Mouse (Mus musculus) heart, embryonic 13.5 days (tissue): ENCODE measurements around the gene Tnnc1. TPM values are rescaled to one million over a fixed set of nuclear protein-coding genes. Genes with fewer than 3 reads are reported as not detected.

ENCODE experiments used
- ATAC-seq: fragments of 200-750 bp; cut with Nextera tagmentation; 2 replicates; pipeline ENCODE4 v1.8.0; 2017; ENCODE audit warnings: moderate TSS enrichment; ENCODE audit not compliant: insufficient number of reproducible peaks, low FRiP score, low TSS enrichment; ENCODE audit errors: extremely low read depth
- H3K27ac ChIP-seq: fragments of 300-500 bp; sonication (generic); replicated peaks from 2 replicates; pipeline ENCODE4 v1.5.1; 2015; ENCODE audit warnings: moderate library complexity, mild to moderate bottlenecking, inconsistent platforms
- H3K27me3 ChIP-seq: fragments of 300-500 bp; sonication (generic); replicated peaks from 2 replicates; pipeline ENCODE4 v1.6.1; 2015; ENCODE audit warnings: mild to moderate bottlenecking, inconsistent platforms
- H3K36me3 ChIP-seq: fragments of 300-500 bp; sonication (generic); 2 replicates; pipeline ENCODE4 v1.6.1; 2015; ENCODE audit warnings: mild to moderate bottlenecking, inconsistent platforms
- H3K4me1 ChIP-seq: fragments of 300-500 bp; sonication (generic); 2 replicates; pipeline ENCODE4 v1.6.1; 2015; ENCODE audit warnings: inconsistent platforms
- H3K4me2 ChIP-seq: fragments of 300-500 bp; sonication (generic); 2 replicates; pipeline ENCODE4 v1.6.1; 2015; ENCODE audit warnings: inconsistent platforms, mild to moderate bottlenecking, moderate library complexity
- H3K4me3 ChIP-seq: fragments of 300-500 bp; sonication (generic); 2 replicates; pipeline ENCODE4 v1.5.1; 2015; ENCODE audit warnings: moderate library complexity, mild to moderate bottlenecking, inconsistent platforms
- H3K9ac ChIP-seq: fragments of 300-500 bp; sonication (generic); 2 replicates; pipeline ENCODE4 v1.6.1; 2015; ENCODE audit warnings: inconsistent platforms, mild to moderate bottlenecking, moderate library complexity
- H3K9me3 ChIP-seq: fragments of 300-500 bp; sonication (generic); 2 replicates; pipeline ENCODE4 v1.6.1; 2016; ENCODE audit warnings: inconsistent platforms
- WGBS: fragments of 180-500 bp; shearing (Covaris S2); methylation state at CpG from one replicate; pipeline ENCODE4 v1.1.7; 2015; ENCODE audit warnings: mixed read lengths; 5-methylcytosine and 5-hydroxymethylcytosine counted together
- polyA plus RNA-seq: library from polyadenylated mRNA; unstranded; fragments of >200 nt; fragmentation: Nextera tagmentation; extraction: Ambion mirVana; gene quantifications from 2 replicates; pipeline ENCODE4 v1.2.1, GENCODE M21; 2015

The Tnnc1 gene
- polyA plus RNA-seq, 1 experiment from 2014 or later = 3,442 TPM

DNA sequence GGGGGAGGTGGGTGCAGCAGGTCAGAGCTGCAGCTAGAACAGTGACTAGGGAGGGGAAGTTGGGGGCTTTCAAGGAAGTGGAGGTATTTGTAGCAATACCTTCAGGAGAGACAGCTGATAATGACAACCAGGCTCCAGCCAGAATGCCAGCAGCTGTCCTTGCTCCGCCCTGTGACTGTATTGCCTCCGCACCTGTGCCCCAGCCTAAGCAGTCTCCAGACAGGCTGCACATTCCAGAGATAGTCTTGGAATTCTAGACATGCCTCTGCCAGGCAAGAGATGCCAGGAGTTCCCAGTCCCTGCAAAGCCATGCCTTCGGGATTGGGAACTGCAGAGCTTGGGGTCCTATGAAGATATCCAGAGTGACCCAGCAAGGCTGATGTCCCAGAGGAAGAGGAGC lies 4.4 kb downstream of the Tnnc1 start:
- no peak overlapping the region; the same call in 1 of the 2 replicates for H3K4me3 ChIP-seq
- H3K27me3 ChIP-seq = no peaks in the 10 kb centered on the region
- H3K4me2 ChIP-seq = peak overlapping the region; percentile 82
- peaks cover 67% of the 10 kb centered on the region for H3K4me1 ChIP-seq
- H3K27ac ChIP-seq = peak overlapping the region; percentile 100
- 27% methylated on average over 3 of the region's 3 CpGs for WGBS
- ATAC-seq = no peak
- H3K9me3 ChIP-seq = no peaks in the 10 kb centered on the region
- H3K9ac ChIP-seq = peak overlapping the region; percentile 97
- peaks cover 31% of the 10 kb centered on the region for H3K36me3 ChIP-seq

DNA sequence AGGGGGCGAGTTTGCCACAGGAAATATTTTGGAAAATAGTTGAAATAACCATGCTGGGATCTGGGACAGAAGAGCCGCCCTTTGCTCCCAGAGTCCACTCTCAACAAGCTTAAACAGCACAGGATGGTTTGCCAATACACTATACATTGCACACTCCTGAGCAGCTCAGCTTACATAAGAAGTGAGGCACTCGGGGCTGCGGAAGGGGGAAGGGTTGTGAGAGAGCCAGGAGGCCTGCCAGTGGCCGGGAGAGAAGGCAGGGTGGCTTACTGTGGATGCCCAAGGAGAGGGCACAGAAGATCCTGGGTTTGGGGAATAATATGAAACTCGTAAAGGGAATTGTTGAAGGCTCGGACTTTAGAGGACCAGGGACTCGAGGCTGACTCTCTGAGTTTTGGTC lies 5.8 kb downstream of the Tnnc1 start:
- Histone ChIP-seq H3K9ac (0 out of 2 replicates have a peak overlapping the region, but pooled peaks have one; percentile 59), H3K4me3 (no peak overlapping the region), H3K27me3 (no peaks in the 10 kb centered on the region), H3K4me2 (no peak overlapping the region), H3K27ac (peak overlapping the region; percentile 100), H3K4me1 (peaks cover 70% of the 10 kb centered on the region), H3K9me3 (no peaks in the 10 kb centered on the region), H3K36me3 (peaks cover 31% of the 10 kb centered on the region)
- ATAC-seq = no peak
- 49% methylated on average over 8 of the region's 8 CpGs for WGBS

DNA sequence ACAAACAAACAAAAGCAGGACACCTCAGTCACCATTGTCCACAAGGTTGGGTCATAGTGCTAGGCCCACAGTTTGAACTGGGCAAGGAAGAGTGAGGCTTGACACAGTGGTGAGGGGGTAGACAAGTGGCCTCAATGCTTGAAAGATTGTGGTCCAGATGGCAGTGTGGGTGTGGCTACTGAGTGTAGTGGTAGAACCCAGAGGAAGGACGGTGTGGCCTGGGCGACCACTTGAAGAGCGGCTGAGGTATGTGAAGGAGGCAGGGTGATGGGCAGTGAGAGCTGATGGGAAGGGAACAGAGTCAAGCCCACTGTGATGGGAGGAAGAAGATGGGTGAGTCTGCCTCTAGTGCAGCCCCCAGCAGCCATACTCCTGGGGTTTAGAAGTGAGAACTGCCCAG lies 6.6 kb downstream of the Tnnc1 start:
- H3K4me1 ChIP-seq = peaks cover 70% of the 10 kb centered on the region
- no peak overlapping the region for H3K9ac ChIP-seq
- H3K36me3 ChIP-seq = peaks cover 31% of the 10 kb centered on the region
- no peak for ATAC-seq
- H3K9me3 ChIP-seq = no peaks in the 10 kb centered on the region
- no peak overlapping the region for H3K4me3 ChIP-seq
- no peak overlapping the region for H3K4me2 ChIP-seq
- peak overlapping the region; percentile 100; the same call in 1 of the 2 replicates for H3K27ac ChIP-seq
- 32% methylated on average over 3 of the region's 3 CpGs for WGBS
- no peaks in the 10 kb centered on the region; the same call in 1 of the 2 replicates for H3K27me3 ChIP-seq

GRCm38 (mm10) chr14:31215157-31216002 lies 7.3 kb downstream of the Tnnc1 start:
- Histone ChIP-seq H3K4me2 (peak overlapping the region; percentile 12; the same call in 1 of the 2 replicates), H3K9me3 (no peaks in the 10 kb centered on the region), H3K4me1 (peaks cover 65% of the 10 kb centered on the region), H3K36me3 (peaks cover 24% of the 10 kb centered on the region), H3K9ac (peak overlapping the region; percentile 42), H3K27me3 (no peaks in the 10 kb centered on the region; the same call in 1 of the 2 replicates), H3K4me3 (no peak overlapping the region), H3K27ac (peak overlapping the region; percentile 100; the same call in 1 of the 2 replicates)
- no peak for ATAC-seq
- WGBS = 28% methylated on average over 15 of the region's 15 CpGs

GRCm38 (mm10) chr14:31216846-31217245 lies 8.7 kb downstream of the Tnnc1 start, which contains the start of gene Nisch:
Gene Nisch (minus strand): TSS chr14:31216946.
- peaks cover 57% of the 10 kb centered on the region for H3K4me1 ChIP-seq
- H3K27me3 ChIP-seq = peaks cover 2% of the 10 kb centered on the region; the same call in 1 of the 2 replicates
- peak within 1 kb of the TSS; percentile 54 for H3K4me2 ChIP-seq
- no peaks in the 10 kb centered on the region for H3K9me3 ChIP-seq
- peak within 1 kb of the TSS; percentile 48 for H3K27ac ChIP-seq
- peaks cover 12% of the 10 kb centered on the region for H3K36me3 ChIP-seq
- H3K4me3 ChIP-seq = peak within 1 kb of the TSS; percentile 13; the same call in 1 of the 2 replicates
- ATAC-seq = no peak
- H3K9ac ChIP-seq = peak within 1 kb of the TSS; percentile 75
- WGBS = 74% methylated on average over 2 of the region's 2 CpGs

- peaks cover 4% of the 10 kb centered on the region for H3K36me3 ChIP-seq
- WGBS = 7% methylated on average over 11 of the region's 11 CpGs
- peak; percentile 38; the same call in 1 of the 2 replicates for ATAC-seq
These were observed 9.6 kb downstream of the Tnnc1 start, which contains the start of gene Sema3g for GRCm38 (mm10) chr14:31217666-31218065. Gene Sema3g (plus strand): TSS chr14:31217860.

DNA sequence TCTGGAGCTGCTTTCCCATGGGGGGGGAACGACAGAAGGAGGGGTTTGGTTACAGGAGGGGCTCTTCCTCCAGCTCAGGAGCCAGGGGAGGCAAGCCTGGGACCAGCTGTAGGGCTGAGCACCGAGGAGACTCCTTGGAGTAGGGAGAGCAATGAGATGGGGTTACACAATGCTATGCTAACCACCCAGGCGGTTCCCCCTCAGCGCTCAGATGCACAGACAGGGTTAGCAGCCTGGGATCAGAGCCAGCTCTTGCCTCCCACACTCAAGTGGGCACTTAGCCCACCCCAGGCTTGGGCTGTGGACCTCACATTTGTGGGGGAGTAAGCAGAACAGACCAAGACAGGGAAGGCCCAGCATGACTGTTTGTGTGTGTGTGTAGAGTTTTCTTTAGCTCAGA lies 18.9 kb downstream of the Tnnc1 start:
- Histone ChIP-seq H3K27ac (peak overlapping the region; percentile 68), H3K9me3 (no peaks in the 10 kb centered on the region), H3K27me3 (0 out of 2 replicates have a peak, but pooled peaks cover 4% of the 10 kb centered on the region), H3K4me3 (no peak overlapping the region), H3K36me3 (no peaks in the 10 kb centered on the region), H3K4me1 (peaks cover 73% of the 10 kb centered on the region), H3K9ac (no peak overlapping the region), H3K4me2 (no peak overlapping the region)
- ATAC-seq = peak; percentile 43; the same call in 1 of the 2 replicates
- 38% methylated on average over 4 of the region's 4 CpGs for WGBS

More at GRCm38 (mm10) chr14:31217666-31218065, 9.6 kb downstream of the Tnnc1 start, which contains the start of gene Sema3g:
- H3K9me3 ChIP-seq = no peaks in the 10 kb centered on the region
- peak within 1 kb of the TSS; percentile 48 for H3K27ac ChIP-seq
- H3K27me3 ChIP-seq = peaks cover 7% of the 10 kb centered on the region; the same call in 1 of the 2 replicates
- H3K4me1 ChIP-seq = peaks cover 50% of the 10 kb centered on the region
- H3K4me2 ChIP-seq = peak within 1 kb of the TSS; percentile 54
- H3K9ac ChIP-seq = peak within 1 kb of the TSS; percentile 75
- H3K4me3 ChIP-seq = peak within 1 kb of the TSS; percentile 13; the same call in 1 of the 2 replicates

- WGBS = 51% methylated on average over 6 of the region's 6 CpGs
- Histone ChIP-seq H3K9me3 (no peaks in the 10 kb centered on the region), H3K4me3 (no peak overlapping the region), H3K4me1 (peaks cover 79% of the 10 kb centered on the region), H3K27me3 (no peaks in the 10 kb centered on the region), H3K36me3 (no peaks in the 10 kb centered on the region), H3K27ac (no peak overlapping the region), H3K9ac (no peak overlapping the region), H3K4me2 (no peak overlapping the region)
- no peak for ATAC-seq
These were observed 20.1 kb downstream of the Tnnc1 start for GRCm38 (mm10) chr14:31228234-31228633.

DNA sequence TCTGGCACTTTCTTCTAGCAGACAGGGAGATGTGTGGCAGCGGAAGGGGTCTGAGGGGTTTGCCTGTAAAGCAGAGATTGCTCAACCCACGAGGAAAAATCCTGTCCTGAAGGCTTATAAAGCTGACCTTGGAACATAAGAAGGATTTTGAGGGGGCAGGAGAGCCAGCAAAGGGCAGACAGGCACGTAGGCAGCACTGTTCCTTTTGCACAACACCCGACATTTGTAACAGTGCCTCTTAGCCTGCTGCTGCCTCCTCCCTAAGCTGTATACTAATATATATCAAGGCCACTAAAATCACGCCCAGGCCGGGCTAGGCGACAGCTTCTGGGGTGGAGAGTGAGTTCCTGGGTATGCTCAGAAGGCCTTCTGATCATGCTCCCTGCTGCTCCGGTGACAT lies 22.3 kb downstream of the Tnnc1 start:
- H3K9ac ChIP-seq = 0 out of 2 replicates have a peak overlapping the region, but pooled peaks have one; percentile 21
- no peak for ATAC-seq
- peaks cover 78% of the 10 kb centered on the region for H3K4me1 ChIP-seq
- no peaks in the 10 kb centered on the region for H3K9me3 ChIP-seq
- peak overlapping the region; percentile 41 for H3K27ac ChIP-seq
- no peaks in the 10 kb centered on the region for H3K36me3 ChIP-seq
- WGBS = 45% methylated on average over 8 of the region's 8 CpGs
- H3K27me3 ChIP-seq = no peaks in the 10 kb centered on the region
- H3K4me3 ChIP-seq = no peak overlapping the region
- H3K4me2 ChIP-seq = no peak overlapping the region

DNA sequence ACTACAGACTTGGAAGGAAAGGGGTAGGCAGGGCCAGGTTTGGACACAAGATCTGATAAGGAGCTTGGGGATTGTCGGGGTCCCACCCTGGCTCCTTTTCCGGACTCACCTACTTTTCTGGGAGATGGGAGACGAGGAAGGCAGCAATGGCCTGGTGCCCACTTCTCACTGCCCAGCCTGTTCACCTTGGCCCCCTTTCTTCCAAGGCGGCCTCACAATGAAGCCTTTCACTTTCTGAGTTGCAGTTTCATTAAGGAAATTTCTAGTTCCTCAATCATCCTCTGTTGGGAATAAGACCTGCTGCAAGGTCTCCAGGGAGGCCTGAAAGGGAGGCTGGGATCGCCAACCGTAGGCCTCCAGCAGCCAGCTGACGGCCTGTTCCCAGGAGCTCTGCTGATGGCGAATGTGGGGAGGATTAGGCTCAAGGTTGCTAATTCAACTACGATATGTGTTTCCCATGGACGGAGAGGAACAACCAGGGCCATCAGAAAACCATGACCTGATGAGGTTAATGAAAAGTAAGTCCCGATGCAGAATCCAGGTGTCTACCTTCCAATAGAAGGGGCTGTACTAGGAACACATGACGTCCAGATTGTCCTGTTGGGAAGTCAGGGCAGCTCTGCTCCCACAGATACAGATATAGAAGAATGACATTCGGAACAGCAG lies 24.4 kb downstream of the Tnnc1 start:
- Histone ChIP-seq H3K4me1 (peaks cover 60% of the 10 kb centered on the region), H3K27ac (peak overlapping the region; percentile 46; the same call in 1 of the 2 replicates), H3K4me2 (no peak overlapping the region), H3K4me3 (no peak overlapping the region), H3K36me3 (no peaks in the 10 kb centered on the region; the same call in 1 of the 2 replicates), H3K9me3 (no peaks in the 10 kb centered on the region), H3K27me3 (no peaks in the 10 kb centered on the region), H3K9ac (no peak overlapping the region)
- 68% methylated on average over 13 of the region's 13 CpGs for WGBS
- ATAC-seq = no peak
